Mouse (Mus musculus) cerebellum, adult 2 months (tissue): Measurements from ENCODE around the gene Rplp2. TPM values are rescaled to one million over a fixed set of nuclear protein-coding genes. Genes with fewer than 3 reads are reported as not detected.

Experiments
- DNase-seq, 2 experiments: peaks; one replicate each; pipeline ENCODE4 v3.0.0; 2021
- H3K27ac ChIP-seq: fragments of 200-500 bp; 2 replicates; pipeline ENCODE4 v1.5.1; 2012; ENCODE audit warnings: low read length, control low read depth, inconsistent platforms; ENCODE audit not compliant: insufficient read depth
- H3K27me3 ChIP-seq: fragments of 200-500 bp; 2 replicates; pipeline ENCODE4 v1.6.1; 2012; ENCODE audit warnings: inconsistent platforms, mild to moderate bottlenecking, low read length, moderate library complexity; ENCODE audit not compliant: control insufficient read depth, insufficient read depth
- H3K4me1 ChIP-seq: fragments of 200-500 bp; 2 replicates; pipeline ENCODE4 v1.6.1; 2011; ENCODE audit warnings: low read length; ENCODE audit not compliant: control insufficient read depth, insufficient read depth
- H3K4me3 ChIP-seq: fragments of 200-500 bp; replicated peaks from 2 replicates; pipeline ENCODE3; 2011; ENCODE audit warnings: mild to moderate bottlenecking, low read depth, low read length, control low read depth; ENCODE audit not compliant: insufficient read depth
- CTCF ChIP-seq: fragments of 200-500 bp; IDR thresholded peaks from 2 replicates; pipeline ENCODE4 v1.5.1; 2011; ENCODE audit warnings: low read depth, mild to moderate bottlenecking, control low read depth, low read length, moderate library complexity, borderline replicate concordance; ENCODE audit not compliant: insufficient read depth
- POLR2A ChIP-seq: fragments of 200-500 bp; IDR thresholded peaks from 2 replicates; pipeline ENCODE4 v1.6.1; 2011; ENCODE audit warnings: low read length, control low read depth, borderline replicate concordance; ENCODE audit not compliant: insufficient read depth
- WGBS: fragments of 180-500 bp; shearing (Covaris S2); methylation state at CpG from one replicate; pipeline ENCODE4 v1.1.7; 2018; 5-methylcytosine and 5-hydroxymethylcytosine counted together
- polyA plus RNA-seq: library from polyadenylated mRNA; depleted of rRNA; stranded (reverse); fragments of >200 nt; gene quantifications from 2 replicates; pipeline ENCODE4 v1.2.3, GENCODE M21; 2012

Rplp2 gene
- polyA plus RNA-seq, 1 experiment = 571 TPM

- DNase-seq = peak in 1 of 2 experiments; percentile 11
- WGBS = 82% methylated on average over 12 of the region's 12 CpGs
- TF ChIP-seq CTCF = no peak
- no peak for TF ChIP-seq POLR2A
- H3K27me3 ChIP-seq = no peaks in the 10 kb centered on the region
- no peak overlapping the region for H3K4me3 ChIP-seq
- no peak overlapping the region for H3K27ac ChIP-seq
- H3K4me1 ChIP-seq = peaks cover 29% of the 10 kb centered on the region
Observed at GRCm38 (mm10) chr7:141426948-141427730, 20.0 kb upstream of the Rplp2 start.

GRCm38 (mm10) chr7:141428701-141429100 lies 18.5 kb upstream of the Rplp2 start:
- whole genome bisulfite sequencing = 10% methylated on average over 5 of the region's 5 CpGs
- H3K27me3 ChIP-seq = no peaks in the 10 kb centered on the region
- DNase-seq = peak in 1 of 2 experiments; percentile 50

GRCm38 (mm10) chr7:141429310-141429709 lies 17.9 kb upstream of the Rplp2 start, which contains the start of gene Cend1:
Cend1 (minus strand) TSS chr7:141429491.
- WGBS = 2% methylated on average over 19 of the region's 19 CpGs
- no peak for TF ChIP-seq CTCF
- peak; percentile 87 for TF ChIP-seq POLR2A
- H3K4me3 ChIP-seq = peak within 1 kb of the TSS; percentile 78

More at GRCm38 (mm10) chr7:141428701-141429100, 18.5 kb upstream of the Rplp2 start:
- Histone ChIP-seq H3K4me1 (peaks cover 31% of the 10 kb centered on the region), H3K27ac (peak overlapping the region; percentile 95), H3K4me3 (peak overlapping the region; percentile 78)
- TF ChIP-seq CTCF (no peak), POLR2A (no peak)

GRCm38 (mm10) chr7:141429840-141430584 lies 17.2 kb upstream of the Rplp2 start:
- TF ChIP-seq CTCF (no peak), POLR2A (peak; percentile 1; the same call in 1 of the 2 replicates)
- no peaks in the 10 kb centered on the region for H3K27me3 ChIP-seq
- no peak overlapping the region for H3K27ac ChIP-seq
- WGBS = 53% methylated on average over 9 of the region's 9 CpGs
- H3K4me3 ChIP-seq = no peak overlapping the region
- peak; percentile 44 to 46 for DNase-seq
- peaks cover 31% of the 10 kb centered on the region for H3K4me1 ChIP-seq

More at GRCm38 (mm10) chr7:141429310-141429709, 17.9 kb upstream of the Rplp2 start, which contains the start of gene Cend1:
- Histone ChIP-seq H3K27me3 (no peaks in the 10 kb centered on the region), H3K4me1 (peaks cover 31% of the 10 kb centered on the region), H3K27ac (peak within 1 kb of the TSS; percentile 95)
- peak; percentile 93 to 96 for DNase-seq

- WGBS = 83% methylated on average over 9 of the region's 9 CpGs
- peak; percentile 38 to 40 for DNase-seq
- no peaks in the 10 kb centered on the region for H3K27me3 ChIP-seq
- peaks cover 33% of the 10 kb centered on the region for H3K4me1 ChIP-seq
- no peak overlapping the region for H3K4me3 ChIP-seq
- TF ChIP-seq CTCF (no peak), POLR2A (peak; percentile 4; the same call in 1 of the 2 replicates)
- peak overlapping the region; percentile 85 for H3K27ac ChIP-seq
Observed at GRCm38 (mm10) chr7:141430585-141431240, 16.5 kb upstream of the Rplp2 start.

- peak in 1 of 2 experiments; percentile 46 for DNase-seq
- H3K4me3 ChIP-seq = peak overlapping the region; percentile 84
- H3K27ac ChIP-seq = peak overlapping the region; percentile 85
- H3K4me1 ChIP-seq = peaks cover 37% of the 10 kb centered on the region
- TF ChIP-seq POLR2A (no peak), CTCF (no peak)
- WGBS = 43% methylated on average over 19 of the region's 19 CpGs
- no peaks in the 10 kb centered on the region for H3K27me3 ChIP-seq
Observed at GRCm38 (mm10) chr7:141431434-141432185, 15.6 kb upstream of the Rplp2 start.
